Mouse (Mus musculus) right cerebral cortex, adult 18-20 months (tissue): ENCODE results near the gene Aff1.

Experiments used
- DNase-seq: peaks from one replicate; pipeline ENCODE4 v3.0.0; 2022; ENCODE audit warnings: mixed read lengths

Gene Aff1

DNA sequence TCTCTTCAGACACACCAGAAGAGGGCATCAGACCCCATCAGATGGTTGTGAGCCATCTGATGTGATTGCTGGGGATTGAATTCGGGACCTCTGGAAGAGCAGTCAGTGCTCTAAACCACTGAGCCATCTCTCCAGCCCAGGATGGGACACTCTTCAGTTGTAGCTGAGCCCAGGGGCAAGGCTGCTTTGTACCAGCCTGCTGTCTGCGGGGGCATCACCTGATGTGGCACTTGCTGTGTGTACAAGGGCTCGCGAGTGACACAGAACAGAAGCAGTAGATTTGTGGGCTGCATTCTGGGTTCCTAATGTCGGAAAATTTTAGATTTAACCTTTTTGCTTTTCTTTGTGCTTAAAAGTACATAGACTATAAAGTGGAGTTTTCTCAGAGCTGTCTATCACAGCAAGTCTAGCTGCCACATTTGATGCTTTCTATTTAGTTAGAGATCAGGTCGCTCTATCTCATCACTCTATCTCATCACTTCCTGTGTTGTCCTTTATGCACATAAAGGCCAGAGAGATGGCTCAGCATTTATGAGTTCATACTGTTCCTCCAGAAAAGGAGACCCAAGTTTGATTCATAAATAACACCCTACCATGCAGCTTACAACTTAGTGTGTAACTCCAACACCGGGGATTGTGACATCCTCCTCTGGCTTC, 117.6 kb downstream of the Aff1 start:
- no peak for DNase-seq

DNA sequence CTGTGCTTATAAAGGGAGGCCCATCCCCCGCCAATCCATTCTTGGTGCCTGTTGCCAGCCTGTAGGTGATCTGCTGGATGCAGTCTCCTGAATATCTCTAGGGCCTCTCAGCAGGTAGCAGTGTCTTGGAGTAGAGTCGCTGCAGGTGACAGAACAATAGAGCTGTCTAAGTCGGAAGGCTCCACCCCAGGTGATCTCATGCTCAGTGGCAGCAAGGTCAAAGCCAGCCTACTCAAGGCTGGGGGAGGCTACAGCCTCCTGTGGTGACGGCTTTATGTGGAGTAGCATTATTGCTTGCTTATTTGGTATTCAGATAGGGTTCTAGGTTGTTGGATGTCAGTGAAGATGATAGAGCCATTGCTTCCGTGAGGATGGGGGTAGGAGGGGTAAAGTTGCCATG, 121.1 kb downstream of the Aff1 start:
- no peak for DNase-seq

DNA sequence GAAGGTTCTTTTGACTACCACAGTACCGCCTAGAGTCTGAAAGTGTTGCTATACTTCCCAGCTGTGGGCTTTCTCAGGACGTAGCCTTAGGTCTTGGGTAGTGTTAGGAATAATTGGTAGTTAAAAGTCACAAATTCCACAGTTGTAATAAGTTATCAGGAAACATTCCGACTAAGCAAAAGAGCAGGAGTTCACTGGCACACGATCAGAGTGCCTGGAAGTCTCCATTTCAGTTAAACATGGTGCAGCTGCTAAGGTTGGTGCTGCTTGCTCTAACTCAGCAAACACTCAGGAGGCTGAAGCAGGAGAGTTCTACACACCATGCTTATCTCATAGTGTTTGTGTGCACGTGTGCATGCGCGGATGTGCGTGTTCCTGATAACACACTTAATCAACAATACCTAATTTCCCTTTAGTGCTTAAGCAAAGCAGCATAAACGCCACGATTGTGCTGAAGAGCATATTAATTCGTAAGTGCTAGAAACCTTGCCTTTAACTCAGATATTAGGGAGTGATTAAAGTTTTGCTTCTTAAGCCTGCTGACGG, 121.9 kb downstream of the Aff1 start:
- DNase-seq: no peak

DNA sequence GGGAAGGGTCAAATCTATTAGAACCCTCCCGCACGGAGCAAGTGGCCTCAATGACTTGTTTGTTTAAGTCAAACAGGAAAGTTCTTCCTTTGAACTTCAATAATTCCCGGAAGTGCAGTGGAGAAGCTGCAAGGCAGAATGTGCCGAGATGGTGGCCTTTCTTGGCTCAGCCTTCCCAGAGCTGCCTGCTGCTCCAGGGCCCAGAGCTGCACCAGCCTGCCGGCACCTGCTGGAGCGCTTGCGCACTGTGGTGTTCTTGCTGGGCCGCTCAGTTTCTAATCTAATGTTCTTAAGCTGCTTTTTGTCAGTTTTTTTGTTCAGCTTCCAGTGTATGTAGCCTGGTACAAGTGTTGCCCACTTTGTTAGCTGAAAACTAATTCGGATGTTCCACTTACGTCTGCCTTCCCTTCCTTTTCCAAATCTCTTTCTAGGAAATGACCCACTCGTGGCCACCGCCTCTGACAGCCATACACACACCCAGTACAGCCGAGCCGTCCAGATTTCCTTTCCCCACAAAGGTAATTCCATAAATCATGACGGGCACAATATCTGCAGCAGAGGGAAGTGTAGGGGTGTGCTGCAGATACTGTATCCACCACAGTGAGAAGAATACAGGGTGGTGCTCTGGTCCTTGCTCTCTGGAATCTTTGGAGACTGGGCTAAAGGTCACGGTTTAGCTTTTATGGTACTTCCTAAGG, 122.5 kb downstream of the Aff1 start:
- DNase-seq: no peak

DNA sequence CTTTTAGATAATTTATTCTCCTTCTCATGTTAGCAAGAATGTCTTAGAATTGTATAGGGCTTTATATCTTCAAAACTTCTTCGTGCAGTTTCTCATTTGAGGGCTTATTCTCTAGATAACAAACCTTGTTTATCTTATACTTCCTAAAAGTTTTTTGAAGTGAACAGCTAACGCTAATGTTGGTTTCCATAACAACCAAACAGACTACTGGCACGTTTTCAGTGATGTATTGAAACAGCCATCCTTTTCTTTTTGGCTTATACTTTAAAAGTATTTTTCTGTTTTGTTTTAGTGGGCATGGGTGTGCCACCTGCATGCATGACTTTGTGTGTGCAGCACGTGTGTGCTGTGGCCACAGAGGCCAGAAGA, 123.1 kb downstream of the Aff1 start:
- DNase-seq: no peak

DNA sequence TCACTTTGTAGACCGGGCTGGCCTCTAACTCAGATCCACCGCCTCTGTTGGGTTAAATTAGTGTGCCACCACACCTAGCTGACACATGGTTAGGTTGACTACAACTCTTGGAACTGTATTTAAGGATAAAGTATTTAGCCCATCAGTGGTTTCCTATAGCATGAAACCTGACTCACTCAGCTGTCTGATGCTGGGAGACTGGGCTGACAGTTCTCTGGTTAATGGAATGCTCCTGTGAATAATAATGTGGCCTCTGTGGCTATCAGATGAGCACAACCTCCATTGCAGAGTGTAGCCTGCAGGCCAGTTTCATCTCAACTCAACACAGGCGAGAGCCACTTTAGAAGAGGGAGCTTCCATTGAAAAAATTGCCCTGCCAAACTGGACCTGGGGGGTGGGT, 124.5 kb downstream of the Aff1 start:
- no peak for DNase-seq

DNA sequence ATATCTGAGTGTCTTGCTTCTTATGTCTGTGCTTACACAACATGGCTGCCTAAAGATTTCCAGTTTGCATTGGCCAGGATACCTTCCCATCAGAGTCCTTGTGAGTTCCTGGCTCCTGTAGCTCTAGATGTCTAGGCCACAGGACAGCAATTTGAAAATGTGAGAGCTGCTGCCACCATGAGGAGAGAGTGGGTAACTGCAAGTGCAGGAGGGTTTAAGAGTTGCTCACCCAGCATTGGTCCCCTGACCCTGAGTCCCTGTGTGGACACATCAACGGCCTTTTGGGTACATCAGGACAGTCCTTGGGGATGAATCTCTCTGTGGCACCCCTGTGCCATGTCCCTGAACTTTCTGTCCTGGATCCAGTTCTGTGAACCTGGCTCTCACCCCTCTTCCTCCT, 125.6 kb downstream of the Aff1 start:
- peak; percentile 77 for DNase-seq

DNA sequence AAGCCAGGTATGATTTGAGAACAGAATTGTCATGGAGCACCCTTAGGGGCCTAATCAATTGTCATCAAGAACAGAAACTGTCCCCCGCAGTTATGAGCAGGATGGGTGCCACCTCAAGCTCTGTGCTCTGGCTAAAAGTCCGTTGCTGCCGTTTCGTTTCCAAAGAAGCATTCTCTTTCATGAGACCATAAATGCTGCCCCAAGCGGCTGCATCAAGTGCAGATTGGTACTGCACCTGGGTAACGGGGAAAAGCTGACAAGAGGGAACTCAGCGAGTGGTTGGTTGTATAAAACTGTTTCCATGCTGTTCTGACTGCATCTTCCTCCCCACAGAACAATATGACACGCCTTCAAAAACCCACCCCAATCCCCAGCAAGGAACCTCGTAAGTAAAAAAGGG, 126.4 kb downstream of the Aff1 start:
- DNase-seq: no peak

DNA sequence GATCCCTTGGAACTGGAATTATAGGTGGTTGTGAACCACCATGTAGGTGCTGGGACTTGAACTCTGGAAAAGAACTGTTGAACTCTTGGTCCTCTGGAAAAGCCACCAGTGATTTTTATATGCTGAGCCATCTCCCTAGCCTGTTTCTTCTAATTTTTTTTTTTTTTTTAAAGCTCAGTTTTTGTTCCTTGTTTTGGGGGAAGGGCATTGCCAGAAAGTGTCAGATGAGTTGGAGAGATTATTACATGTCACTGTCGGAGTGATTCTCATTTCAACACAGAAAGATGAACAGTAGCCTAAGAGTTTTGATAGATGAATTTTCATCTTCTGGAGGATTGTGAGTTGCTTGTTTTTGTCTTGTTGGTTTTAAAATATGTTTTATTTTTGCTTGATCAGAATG, 127.5 kb downstream of the Aff1 start:
- no peak for DNase-seq

DNA sequence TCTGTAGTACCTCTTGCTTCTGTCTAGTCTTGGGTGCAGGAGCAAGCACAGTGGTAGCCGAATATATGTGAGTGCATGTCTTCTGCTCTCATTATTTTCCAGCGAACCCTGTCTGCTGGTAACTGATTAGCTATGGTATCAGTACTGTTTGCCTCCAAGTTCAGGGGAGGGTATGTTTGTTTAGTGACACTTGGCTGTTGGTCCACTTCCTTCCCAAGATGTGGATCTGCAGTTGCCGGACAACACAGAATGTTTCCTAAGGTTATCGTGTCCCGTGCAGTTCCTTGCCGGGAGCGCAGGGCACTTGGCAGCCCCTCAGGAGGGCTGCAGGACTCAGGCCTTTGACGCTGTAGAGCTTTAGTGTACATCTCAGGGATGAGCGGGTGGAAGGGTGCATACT, 128.9 kb downstream of the Aff1 start:
- no peak for DNase-seq

DNA sequence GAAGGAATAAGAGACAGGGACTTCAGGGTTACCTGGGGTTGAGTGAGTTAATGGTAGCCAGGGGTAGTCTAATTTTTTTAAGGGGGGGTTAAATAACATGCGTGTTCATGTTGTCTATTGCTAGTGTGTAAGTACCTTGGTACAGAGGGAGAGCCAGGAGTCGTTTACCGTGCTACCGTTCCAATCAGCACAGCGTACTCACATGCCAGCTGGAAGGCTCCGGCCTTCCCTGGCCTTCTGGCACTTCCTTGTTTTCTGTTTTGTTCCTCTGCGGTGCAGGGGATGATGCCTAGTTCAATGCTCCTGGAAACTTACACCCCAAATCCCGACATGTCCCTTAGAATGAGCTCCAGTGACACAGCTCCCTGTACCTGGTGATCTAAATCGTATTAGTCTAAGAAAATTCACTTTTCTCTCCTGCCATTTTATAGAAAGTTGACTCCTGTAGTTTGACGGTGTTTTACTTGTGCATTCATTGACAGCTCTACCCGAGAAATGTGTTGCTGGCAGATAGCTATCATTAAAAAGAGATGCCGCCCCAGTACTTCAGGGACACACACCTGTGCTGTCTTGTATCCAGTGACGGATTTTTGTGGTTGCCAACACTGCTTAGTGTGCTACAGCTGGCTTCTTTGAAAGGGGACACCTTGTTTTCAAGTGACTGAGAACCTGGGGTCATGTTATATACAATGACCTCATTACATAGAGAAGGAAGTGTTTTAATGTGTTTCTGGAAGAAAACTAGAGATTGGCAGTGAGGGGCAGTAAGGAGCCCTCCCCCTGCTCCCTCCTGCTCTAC, 129.5 kb downstream of the Aff1 start:
- no peak for DNase-seq

DNA sequence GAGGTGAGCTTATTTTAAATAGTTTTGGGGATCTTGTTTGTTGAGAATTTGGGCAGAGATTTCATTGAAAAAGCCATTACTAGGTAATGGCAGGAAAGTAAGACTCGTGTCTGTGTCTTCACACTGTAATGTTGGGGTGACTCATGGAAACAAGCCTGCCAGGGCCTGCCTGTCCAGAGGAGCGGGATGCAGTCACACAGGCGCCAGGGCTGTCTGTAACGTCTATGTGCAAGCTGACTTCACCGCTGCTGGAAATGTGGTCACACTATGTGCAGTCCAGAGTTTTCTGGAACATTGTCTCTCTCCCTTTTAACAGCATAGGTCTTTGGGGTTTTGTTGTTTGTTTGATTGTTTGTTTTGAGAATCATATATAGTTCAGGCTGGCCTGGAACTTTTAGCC, 130.8 kb downstream of the Aff1 start:
- no peak for DNase-seq

DNA sequence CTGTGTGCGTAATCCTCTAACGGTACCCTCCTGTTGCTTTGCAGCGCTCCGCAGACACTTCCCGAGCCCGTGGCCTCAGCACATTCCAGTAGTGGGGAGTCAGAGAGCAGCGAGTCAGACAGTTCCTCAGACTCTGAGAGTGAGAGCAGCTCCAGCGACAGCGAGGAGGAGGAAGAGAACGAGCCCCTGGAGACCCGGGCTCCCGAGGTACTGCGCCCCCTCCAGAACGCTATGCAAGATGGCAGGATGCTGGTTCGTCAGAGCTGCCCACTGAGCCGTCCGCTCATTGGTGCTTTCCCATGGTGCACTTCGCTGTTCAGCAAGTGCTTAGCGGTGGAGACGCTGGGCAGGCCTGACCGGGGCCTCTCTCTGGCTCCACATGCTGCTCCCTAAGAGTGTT, 136.1 kb downstream of the Aff1 start:
- DNase-seq: no peak

DNA sequence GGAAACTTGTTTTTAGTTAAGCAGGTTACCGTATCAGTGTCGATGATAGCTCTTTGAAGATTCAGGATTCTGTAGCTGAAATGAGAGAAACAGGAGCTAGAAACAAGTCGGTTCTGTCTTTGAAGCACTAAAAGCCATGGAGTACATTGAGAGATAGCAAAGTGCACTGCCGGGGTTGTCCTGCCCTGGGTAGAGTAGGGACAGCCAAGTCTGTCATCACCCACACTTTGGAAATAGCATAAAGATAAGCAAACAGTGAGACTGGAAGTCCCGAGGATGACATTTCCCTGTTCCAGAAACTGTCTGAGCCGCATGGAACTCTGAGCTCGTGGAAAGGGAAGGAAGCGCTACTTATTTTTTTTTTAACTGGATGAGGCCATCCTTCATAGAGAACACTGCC, 136.6 kb downstream of the Aff1 start:
- DNase-seq: no peak

DNA sequence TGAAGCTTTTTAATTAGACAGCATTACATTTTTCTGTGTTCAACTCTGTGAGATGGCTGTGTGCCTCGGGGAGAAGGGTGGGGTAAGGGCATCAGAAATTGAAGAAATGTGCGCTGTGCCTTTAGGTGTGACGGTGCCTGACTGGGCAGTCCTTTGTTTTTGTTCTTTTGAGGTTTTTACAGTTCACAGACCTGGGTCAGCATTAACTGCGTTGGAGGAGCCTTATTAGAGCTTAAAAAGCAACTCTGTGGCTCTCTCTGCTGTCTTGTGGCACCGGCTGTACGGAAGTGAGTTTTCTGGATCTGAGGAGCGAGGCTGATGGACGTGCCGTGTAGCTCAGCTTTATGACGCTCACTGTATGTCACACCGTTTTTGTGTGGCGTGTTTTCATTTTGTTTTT, 137.0 kb downstream of the Aff1 start:
- no peak for DNase-seq

DNA sequence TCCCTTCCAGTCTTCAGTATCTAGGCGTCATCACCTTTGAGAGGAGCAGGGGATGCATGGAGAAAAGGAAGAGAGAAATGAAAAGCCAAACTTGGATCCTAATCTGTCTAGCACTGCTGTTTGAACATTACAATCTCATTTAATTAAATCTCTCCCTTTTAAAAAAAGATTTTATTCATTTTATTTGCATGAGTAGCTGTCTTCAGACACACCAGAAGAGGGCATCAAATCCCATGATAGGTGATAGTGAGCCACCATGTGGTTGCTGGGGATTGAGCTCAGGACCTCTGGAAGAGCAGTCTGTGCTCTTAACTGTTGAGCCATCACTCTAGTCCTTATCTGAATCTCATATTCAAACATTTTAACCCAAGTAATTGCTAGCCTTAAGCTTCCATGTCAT, 138.7 kb downstream of the Aff1 start:
- no peak for DNase-seq

DNA sequence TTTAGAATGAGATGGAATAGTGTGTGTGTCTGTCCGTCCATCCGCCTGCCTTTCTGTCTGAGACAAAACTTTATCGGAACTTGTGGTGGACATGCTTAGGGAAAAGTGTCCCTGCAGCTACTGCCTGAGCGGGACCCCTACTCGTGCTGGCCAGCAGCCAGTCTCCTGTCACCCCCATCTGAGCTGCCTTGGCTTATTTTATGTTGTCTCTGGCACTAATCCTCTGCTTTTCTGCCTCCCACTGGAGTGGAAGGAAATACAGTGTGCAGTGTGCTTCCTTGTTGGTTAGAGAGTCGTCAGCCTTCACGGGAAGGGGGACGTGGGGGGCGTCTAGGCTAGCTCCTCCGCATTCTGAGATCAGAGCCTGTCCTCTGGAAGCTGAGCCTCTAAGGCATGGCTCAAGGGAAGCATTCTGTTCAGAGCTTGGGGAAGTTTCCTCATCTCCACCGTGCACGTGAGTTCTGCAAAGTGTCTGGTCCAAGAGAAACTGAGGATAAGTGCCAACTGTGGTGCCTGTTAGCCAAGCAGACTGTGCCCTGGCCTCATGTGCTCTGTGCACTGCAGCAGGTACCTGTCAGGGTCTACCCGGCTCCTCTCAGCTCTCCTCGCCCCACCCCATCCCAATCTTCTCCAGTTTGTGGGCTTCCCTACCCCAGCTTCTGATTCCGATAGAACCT, 143.4 kb downstream of the Aff1 start:
- no peak for DNase-seq

DNA sequence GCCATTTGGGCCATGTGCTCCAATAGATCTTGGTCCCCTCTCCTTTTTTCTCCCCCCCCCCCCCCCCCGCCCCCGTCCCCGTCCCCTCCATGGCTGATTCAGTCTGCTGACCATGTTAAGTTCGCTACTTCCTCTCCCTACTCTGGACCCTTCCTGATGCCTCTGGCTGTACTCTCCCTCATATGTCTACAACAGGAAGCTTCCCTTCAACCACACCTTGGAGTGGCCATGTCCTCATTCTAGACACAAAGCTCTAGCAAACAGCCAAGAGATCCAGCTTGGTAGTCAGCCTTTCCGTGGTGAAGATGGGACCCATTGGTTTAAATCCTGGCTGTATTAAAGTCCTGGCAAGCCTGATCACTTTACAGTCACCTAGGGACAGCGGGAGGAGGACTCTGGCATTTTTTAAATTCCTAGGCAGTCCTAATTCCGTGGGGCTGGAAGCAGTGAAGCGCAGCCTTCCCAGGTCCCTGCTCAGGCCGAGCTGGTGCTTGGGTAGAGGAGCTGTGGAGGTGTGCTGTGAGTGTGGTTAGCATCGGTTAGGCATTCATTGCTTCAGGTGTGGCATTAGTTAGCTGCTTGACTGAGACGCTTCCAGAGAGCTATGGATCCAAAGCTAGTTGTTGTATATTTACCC, 144.1 kb downstream of the Aff1 start:
- DNase-seq: no peak

DNA sequence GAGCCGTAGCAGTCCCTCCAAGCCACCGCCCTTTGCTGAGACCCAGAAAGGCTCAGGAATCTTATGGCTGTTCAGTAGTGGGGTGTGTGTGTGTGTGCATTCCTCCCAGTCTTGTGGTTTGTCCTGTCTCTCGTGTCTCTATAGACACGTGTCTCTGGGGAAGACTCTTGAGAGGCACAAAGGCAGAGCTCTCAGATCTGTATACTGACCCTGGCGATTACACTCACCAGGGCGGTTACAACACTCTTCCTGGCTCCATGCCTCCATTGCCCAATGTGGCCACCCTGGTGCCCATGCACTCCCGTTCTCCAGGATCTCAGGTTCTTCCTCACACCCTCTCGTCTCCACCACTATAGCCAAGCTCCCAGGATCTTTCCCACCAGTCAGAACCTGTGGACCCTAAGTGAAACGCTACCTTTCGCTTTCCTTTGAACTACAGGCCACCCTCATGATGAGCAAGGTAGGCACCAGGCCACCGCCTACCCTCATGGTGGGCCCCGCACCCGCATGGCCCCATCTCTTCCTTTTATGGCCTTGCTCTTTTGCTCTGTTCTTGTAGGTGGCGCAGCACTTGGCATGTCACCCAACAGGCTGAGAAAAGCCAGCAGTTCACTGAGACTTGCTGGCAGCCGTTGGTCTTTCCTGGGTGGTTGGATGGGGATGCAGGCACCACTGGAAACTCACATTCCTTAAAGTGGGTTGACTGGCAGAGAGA, 146.5 kb downstream of the Aff1 start:
- no peak for DNase-seq

DNA sequence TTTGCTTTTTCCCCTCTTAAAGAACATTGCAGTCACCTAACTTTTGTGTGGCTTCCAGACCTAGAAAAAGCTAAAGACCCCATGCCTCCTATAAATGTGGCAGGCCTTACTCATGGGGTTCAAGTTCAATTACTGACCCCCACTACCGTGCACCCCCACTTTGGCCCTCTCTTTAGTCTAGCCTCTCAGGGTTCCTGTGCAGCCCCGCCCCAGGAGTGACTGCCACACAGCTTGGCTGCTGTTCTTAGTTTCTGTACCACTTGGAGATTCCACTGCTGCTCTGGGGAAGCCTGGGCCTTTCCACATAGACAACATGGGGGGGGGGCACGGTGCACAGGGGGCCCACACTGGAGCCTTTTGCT, 147.1 kb downstream of the Aff1 start:
- no peak for DNase-seq

DNA sequence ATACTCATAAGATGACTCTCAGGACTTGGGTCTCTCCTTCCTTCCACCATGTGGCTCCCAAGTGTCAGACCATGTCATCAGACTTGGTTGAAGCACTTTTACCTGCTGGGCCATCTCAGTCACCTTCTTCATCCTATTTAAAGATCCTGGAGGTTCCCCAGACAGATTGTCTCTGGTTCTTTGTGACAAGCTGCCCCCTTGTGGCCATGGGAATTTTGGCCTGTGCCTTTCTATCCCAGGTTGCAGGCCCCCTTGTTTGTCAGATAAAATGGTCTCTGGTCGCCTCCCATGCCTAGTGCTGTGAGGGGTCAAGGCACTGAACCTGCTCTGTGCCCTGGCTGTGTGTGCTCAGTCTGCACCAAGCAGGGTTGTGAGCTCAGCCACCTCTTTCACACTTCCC, 151.8 kb downstream of the Aff1 start:
- no peak for DNase-seq

DNA sequence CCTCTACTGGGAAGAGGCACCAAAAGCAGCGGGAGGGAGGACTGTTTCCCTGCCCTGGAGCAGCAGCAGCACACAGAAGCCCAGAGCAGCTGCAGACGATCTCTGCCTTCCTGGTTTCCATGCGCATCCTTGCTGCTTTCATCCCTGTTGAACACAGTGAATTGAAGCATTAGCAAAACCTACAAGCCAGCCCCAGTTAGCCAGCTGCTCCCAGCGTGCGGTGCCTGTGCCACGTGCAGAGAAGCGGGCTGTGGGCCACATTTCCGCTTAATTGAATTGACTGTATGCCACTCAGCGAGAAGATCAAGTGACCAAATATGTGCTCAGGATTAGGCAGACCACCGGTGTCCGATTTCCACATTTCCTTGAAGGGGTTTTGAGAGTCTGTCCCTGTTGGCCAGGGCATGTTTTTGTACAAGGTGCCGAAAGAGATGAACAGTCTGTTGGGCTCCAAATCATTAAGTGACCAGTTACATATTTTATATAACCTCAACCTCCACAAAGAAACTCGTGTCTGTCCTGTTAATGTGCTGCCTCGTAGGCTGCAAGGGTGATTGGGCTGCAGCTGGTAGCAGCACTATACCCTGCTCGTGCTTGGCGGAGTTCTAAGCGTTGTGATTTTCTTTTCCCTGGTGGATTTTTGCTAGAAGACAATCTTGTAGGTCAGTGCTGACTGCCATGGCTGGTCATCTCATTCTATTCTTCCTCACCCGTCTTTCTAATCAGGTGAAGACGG, 153.4 kb downstream of the Aff1 start:
- DNase-seq: no peak
